Mouse (Mus musculus) heart, embryonic 11.5 days (tissue): ENCODE measurements at regions not wholly inside any gene's neighbourhood (a gene's known extent, or its start where the extent isn't known, plus 50 kb on each side); places are given as distances from the start of the nearest gene placed in this dataset.
"Not testable (repeated sequence)": the region's sequence is repeated elsewhere in the genome, so short reads cannot be mapped to it uniquely, and the experiment has no call there.

Experiments
- ATAC-seq: fragments of 200-750 bp; cut with Nextera tagmentation; replicated peaks from 2 replicates; pipeline ENCODE4 v1.8.0; 2017; ENCODE audit warnings: moderate library complexity; ENCODE audit not compliant: insufficient number of reproducible peaks, low FRiP score, low TSS enrichment
- H3K27ac ChIP-seq: fragments of 300-500 bp; sonication (generic); 2 replicates; pipeline ENCODE4 v1.5.1; 2014; ENCODE audit warnings: mild to moderate bottlenecking, low read depth, low read length
- H3K27me3 ChIP-seq: fragments of 300-500 bp; sonication (generic); 2 replicates; pipeline ENCODE4 v1.6.1; 2014; ENCODE audit warnings: mild to moderate bottlenecking, low read length, mixed read lengths; ENCODE audit not compliant: control insufficient read depth, insufficient read depth
- H3K36me3 ChIP-seq: fragments of 300-500 bp; sonication (generic); 2 replicates; pipeline ENCODE4 v1.6.1; 2014; ENCODE audit warnings: mild to moderate bottlenecking, low read length, moderate library complexity, mixed read lengths; ENCODE audit not compliant: control insufficient read depth, insufficient read depth
- H3K4me1 ChIP-seq: fragments of 300-500 bp; sonication (generic); 2 replicates; pipeline ENCODE4 v1.6.1; 2014; ENCODE audit warnings: low read length; ENCODE audit not compliant: control insufficient read depth, insufficient read depth
- H3K4me2 ChIP-seq: fragments of 300-500 bp; sonication (generic); 2 replicates; pipeline ENCODE4 v1.6.1; 2014; ENCODE audit warnings: mild to moderate bottlenecking, moderate library complexity
- H3K4me3 ChIP-seq: fragments of 300-500 bp; sonication (generic); 2 replicates; pipeline ENCODE4 v1.5.1; 2014; ENCODE audit warnings: low read depth, low read length
- H3K9ac ChIP-seq: fragments of 300-500 bp; sonication (generic); 2 replicates; pipeline ENCODE4 v1.6.1; 2014; ENCODE audit warnings: mild to moderate bottlenecking, low read depth, low read length, moderate library complexity
- H3K9me3 ChIP-seq: fragments of 300-500 bp; sonication (generic); replicated peaks from 2 replicates; pipeline ENCODE4 v1.6.1; 2016; ENCODE audit warnings: low read length; ENCODE audit not compliant: control insufficient read depth
- WGBS: fragments of 180-500 bp; shearing (Covaris S2); extraction: QIAGEN DNeasy Blood & Tissue Kit; methylation state at CpG from one replicate; pipeline ENCODE4 v1.1.7; 2014; ENCODE audit not compliant: insufficient replicate concordance; 5-methylcytosine and 5-hydroxymethylcytosine counted together

DNA sequence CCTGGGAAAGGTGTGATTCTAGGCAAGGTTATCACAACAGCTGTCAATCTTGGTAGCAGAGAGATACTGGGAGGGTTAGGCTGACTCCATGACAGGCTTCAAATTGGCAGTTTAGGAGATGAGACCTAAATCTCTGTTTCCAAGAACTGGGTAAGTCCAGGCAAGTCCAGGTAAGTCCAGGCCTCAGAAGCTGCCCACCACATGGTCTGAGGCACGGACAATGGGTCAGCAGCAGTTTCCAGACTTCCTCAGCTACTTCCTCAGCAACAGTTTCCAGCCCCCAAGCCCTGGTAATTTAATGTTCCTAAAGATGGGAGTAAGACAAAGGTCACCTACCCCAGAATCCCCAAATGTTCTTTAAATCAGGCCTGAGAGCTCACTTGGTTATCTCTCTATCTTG lies 157.1 kb downstream of the Enc1 start:
- 61% methylated on average over 1 of the region's 1 CpGs for WGBS
- ATAC-seq: no peak
- Histone ChIP-seq H3K27me3 (no peaks in the 10 kb centered on the region), H3K4me1 (no peaks in the 10 kb centered on the region), H3K9ac (no peak overlapping the region), H3K27ac (no peak overlapping the region), H3K9me3 (no peaks in the 10 kb centered on the region), H3K36me3 (no peaks in the 10 kb centered on the region), H3K4me3 (no peak overlapping the region), H3K4me2 (no peak overlapping the region)

DNA sequence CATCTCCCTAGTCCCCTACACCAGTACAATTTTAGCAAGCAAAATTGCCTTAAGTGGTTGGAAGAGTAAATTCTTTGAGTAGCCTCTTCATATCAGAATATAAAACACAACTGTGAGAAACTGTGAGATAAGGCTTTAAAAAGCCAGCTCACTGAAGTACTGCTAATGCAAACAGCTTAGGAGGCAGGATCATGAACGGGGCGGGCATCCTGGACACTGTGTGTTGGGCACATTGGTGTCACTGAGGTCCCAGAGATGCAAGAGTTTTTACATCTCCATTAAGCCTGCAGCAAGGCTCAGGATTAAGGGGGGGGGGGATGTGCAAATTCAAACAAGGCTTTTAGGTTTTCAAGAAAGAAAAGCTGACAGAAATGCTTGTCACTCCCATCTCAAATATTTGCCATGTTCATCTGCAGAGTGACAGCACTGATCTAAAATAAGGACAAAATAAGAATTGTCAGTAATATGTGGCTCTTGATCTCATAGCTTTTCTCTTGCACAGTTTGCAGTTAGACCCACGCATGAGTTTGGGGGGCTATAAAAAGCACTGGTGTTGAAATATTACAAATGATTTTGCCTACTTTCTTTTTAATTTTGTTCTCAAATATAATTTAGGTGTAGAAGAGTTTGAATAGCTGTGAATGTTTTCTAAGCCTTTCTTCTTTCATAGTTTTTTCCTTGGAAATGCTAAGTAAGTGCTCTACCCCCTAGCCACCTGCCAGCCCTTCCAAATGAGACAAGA lies 156.2 kb downstream of the Enc1 start:
- no peak for ATAC-seq
- H3K9ac ChIP-seq: no peak overlapping the region
- H3K4me1 ChIP-seq: no peaks in the 10 kb centered on the region
- H3K27ac ChIP-seq: no peak overlapping the region
- H3K4me3 ChIP-seq: no peak overlapping the region
- H3K4me2 ChIP-seq: no peak overlapping the region
- no peaks in the 10 kb centered on the region for H3K36me3 ChIP-seq
- no peaks in the 10 kb centered on the region for H3K27me3 ChIP-seq
- WGBS: 74% methylated on average over 3 of the region's 3 CpGs
- no peaks in the 10 kb centered on the region for H3K9me3 ChIP-seq

DNA sequence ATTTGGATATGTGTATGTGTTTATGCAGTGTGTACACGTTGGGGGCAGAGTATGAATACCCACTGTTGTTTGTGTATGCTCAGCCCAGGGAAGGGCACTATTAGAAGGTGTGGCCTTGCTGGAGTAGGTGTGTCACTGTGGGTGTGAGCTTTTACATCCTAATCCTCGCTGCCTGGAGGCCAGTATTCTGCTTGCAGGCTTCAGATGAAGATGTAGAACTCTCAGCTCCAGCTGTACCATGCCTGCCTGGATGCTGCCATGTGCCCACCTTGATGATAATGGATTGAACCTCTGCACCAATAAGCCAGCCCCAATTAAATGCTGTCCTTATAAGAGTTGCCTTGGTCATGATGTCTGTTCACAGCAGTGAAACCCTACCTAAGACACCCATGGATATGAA lies 155.4 kb downstream of the Enc1 start:
- not testable (repeated sequence) for H3K4me2 ChIP-seq, H3K4me1 ChIP-seq, H3K27me3 ChIP-seq, H3K9ac ChIP-seq, H3K4me3 ChIP-seq, H3K27ac ChIP-seq, H3K9me3 ChIP-seq, H3K36me3 ChIP-seq, ATAC-seq
- WGBS: 73% methylated on average over 2 of the region's 2 CpGs

DNA sequence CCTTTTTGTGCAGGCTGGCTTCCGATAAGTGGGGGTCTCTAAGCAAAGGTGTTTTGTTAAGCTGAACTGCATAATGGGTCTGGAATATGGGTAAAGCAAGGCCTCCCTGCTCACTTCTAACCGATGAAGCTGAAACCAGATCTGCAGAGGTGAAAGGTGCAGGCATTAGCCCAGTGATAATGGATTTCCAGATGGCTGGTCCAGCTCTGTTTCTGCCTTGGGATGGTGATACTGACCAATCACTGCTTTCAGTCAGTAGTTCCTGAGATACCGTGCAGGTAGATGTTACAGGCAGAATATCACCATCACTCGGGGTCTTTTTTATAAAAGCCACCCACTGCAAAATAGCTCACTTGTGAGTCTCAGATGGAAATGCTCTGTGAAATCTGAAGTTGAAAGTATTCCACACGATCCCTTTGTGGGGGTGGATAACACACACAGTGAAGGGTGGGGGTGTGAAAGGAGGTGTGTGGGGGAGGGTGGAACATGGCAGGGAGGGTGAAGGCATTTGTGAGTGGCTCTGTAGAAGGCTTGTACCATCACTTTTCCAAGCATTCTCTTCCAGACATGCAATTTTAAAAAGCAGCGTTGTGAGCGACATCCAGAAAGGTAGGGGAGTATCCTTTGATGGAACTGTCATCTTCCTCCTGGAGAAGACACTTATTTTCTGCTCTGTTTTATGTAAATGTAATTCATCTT lies 154.0 kb downstream of the Enc1 start:
- Histone ChIP-seq H3K4me3 (no peak overlapping the region), H3K36me3 (no peaks in the 10 kb centered on the region), H3K9me3 (no peaks in the 10 kb centered on the region), H3K27ac (no peak overlapping the region), H3K27me3 (no peaks in the 10 kb centered on the region), H3K4me2 (no peak overlapping the region), H3K9ac (no peak overlapping the region), H3K4me1 (peaks cover 5% of the 10 kb centered on the region; the same call in 1 of the 2 replicates)
- WGBS: 67% methylated on average over 7 of the region's 7 CpGs
- ATAC-seq: no peak

GRCm38 (mm10) chr13:97394071-97394470 lies 153.2 kb downstream of the Enc1 start:
- Histone ChIP-seq H3K9ac (no peak overlapping the region), H3K4me1 (peaks cover 7% of the 10 kb centered on the region; the same call in 1 of the 2 replicates), H3K27me3 (no peaks in the 10 kb centered on the region), H3K36me3 (no peaks in the 10 kb centered on the region), H3K4me2 (no peak overlapping the region), H3K27ac (no peak overlapping the region), H3K9me3 (no peaks in the 10 kb centered on the region), H3K4me3 (no peak overlapping the region)
- WGBS: 72% methylated on average over 4 of the region's 4 CpGs
- ATAC-seq: no peak

DNA sequence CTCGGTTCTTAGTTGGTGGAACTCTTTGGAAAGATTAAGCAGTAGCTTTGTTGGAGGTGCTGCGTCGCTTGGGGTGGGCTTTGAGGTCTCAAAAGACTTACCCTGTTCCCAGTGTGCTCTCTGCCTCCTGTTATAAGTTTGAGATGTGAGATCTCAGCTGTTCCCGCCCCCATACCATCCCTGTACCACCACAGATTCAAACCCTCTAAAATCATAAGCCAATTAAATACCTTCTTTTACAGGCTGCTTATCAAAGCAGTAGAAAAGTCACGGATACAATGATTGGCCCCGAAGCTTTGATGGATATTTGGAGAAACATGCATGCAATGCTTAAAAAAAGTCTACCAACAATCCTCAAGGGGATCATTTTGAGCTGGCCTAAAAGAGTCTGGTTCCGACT lies 152.6 kb downstream of the Enc1 start:
- H3K4me3 ChIP-seq: no peak overlapping the region
- ATAC-seq: no peak
- 85% methylated on average over 7 of the region's 7 CpGs for WGBS

DNA sequence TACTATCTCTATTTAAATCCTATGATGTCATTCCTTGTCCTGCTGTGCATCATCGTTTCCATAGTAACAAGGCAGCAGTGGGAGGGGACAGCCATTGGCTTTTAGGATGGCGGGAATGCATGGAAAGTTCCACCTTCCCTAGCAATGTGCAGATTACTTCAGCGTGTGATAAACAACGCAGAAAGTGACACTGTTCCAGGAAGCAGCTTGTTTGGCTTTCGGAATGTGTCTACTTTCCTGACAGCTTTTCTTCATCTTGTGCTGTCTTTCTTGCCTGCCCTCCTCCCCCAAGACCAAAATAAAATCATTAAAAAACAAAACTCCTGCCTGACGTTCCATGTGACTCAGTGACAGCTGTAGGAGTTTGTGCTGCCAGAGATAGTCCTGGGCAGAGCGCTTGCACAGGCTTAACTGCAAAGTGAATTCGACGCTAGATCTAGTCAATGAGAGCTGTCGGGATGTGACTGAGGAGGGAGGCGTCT lies 149.6 kb downstream of the Enc1 start:
- H3K9ac ChIP-seq: no peak overlapping the region
- peaks cover 9% of the 10 kb centered on the region; the same call in 1 of the 2 replicates for H3K4me1 ChIP-seq
- no peaks in the 10 kb centered on the region for H3K36me3 ChIP-seq
- H3K4me3 ChIP-seq: peak overlapping the region; percentile 10; the same call in 1 of the 2 replicates
- 11% methylated on average over 11 of the region's 11 CpGs for WGBS
- no peak overlapping the region for H3K27ac ChIP-seq
- 0 out of 2 replicates have a peak, but pooled peaks have one; percentile 42 for ATAC-seq
- peak overlapping the region; percentile 55 for H3K4me2 ChIP-seq
- no peaks in the 10 kb centered on the region for H3K27me3 ChIP-seq
- H3K9me3 ChIP-seq: no peaks in the 10 kb centered on the region

More for the DNA sequence above, 152.6 kb downstream of the Enc1 start:
- no peaks in the 10 kb centered on the region for H3K27me3 ChIP-seq
- H3K4me2 ChIP-seq: no peak overlapping the region
- no peaks in the 10 kb centered on the region for H3K9me3 ChIP-seq
- peaks cover 9% of the 10 kb centered on the region; the same call in 1 of the 2 replicates for H3K4me1 ChIP-seq
- no peak overlapping the region for H3K27ac ChIP-seq
- no peaks in the 10 kb centered on the region for H3K36me3 ChIP-seq
- H3K9ac ChIP-seq: no peak overlapping the region

GRCm38 (mm10) chr13:97388851-97389479 lies 148.1 kb downstream of the Enc1 start:
- peaks cover 9% of the 10 kb centered on the region; the same call in 1 of the 2 replicates for H3K4me1 ChIP-seq
- H3K4me2 ChIP-seq: no peak overlapping the region
- WGBS: 42% methylated on average over 11 of the region's 11 CpGs
- H3K36me3 ChIP-seq: no peaks in the 10 kb centered on the region
- no peak overlapping the region for H3K27ac ChIP-seq
- no peak for ATAC-seq
- no peaks in the 10 kb centered on the region for H3K9me3 ChIP-seq
- H3K9ac ChIP-seq: no peak overlapping the region
- no peaks in the 10 kb centered on the region for H3K27me3 ChIP-seq
- H3K4me3 ChIP-seq: no peak overlapping the region
